7 mouse cellular contexts compared by ENCODE assay signal in genomic region chr1:62591296-62592031, GRCm38 (mm10).
DNase-seq lines count a peak whose midpoint lies in the region; ATAC-seq lines count a peak whose summit lies in the region.

No protein-coding gene starts in this region.

- DNase-seq in kidney, postnatal 10 days = peak; percentile 61
- peak; percentile 46 for DNase-seq in testis, postnatal 10 days (ENCODE audit: low spot score)
- DNase-seq in ovary, postnatal 10 days (ENCODE audit: low spot score) = no peak
- DNase-seq in right cerebral cortex, postnatal 25 days = no peak

- no peak overlapping the region for H3K9ac ChIP-seq in midbrain, embryonic 13.5 days (replicated peaks)
- H3K9ac ChIP-seq in midbrain, embryonic 15.5 days = no peak overlapping the region
- no peak overlapping the region for H3K9ac ChIP-seq in heart, embryonic 11.5 days (ENCODE audit: low read depth, low read length)

- peaks cover 15% of the 10 kb centered on the region for H3K4me1 ChIP-seq in midbrain, embryonic 13.5 days (replicated peaks)
- H3K4me1 ChIP-seq in midbrain, embryonic 15.5 days = peaks cover 6% of the 10 kb centered on the region
- peaks cover 11% of the 10 kb centered on the region for H3K4me1 ChIP-seq in heart, embryonic 11.5 days (ENCODE audit: control insufficient read depth, insufficient read depth, low read length)

- H3K4me2 ChIP-seq in midbrain, embryonic 13.5 days (replicated peaks) = no peak overlapping the region
- no peak overlapping the region for H3K4me2 ChIP-seq in midbrain, embryonic 15.5 days
- H3K4me2 ChIP-seq in heart, embryonic 11.5 days = no peak overlapping the region

- no peaks in the 10 kb centered on the region for H3K9me3 ChIP-seq in midbrain, embryonic 13.5 days
- no peaks in the 10 kb centered on the region for H3K9me3 ChIP-seq in midbrain, embryonic 15.5 days
- H3K9me3 ChIP-seq in heart, embryonic 11.5 days (replicated peaks; ENCODE audit: control insufficient read depth, low read length) = no peaks in the 10 kb centered on the region

- peak; percentile 69 for ATAC-seq in midbrain, embryonic 13.5 days
- no peak for ATAC-seq in midbrain, embryonic 15.5 days (replicated peaks)
- ATAC-seq in heart, embryonic 11.5 days (replicated peaks; ENCODE audit: insufficient number of reproducible peaks, low FRiP score, low TSS enrichment) = peak; percentile 35; the same call in 1 of the 2 replicates

- peak overlapping the region; percentile 27 for H3K27ac ChIP-seq in midbrain, embryonic 13.5 days
- H3K27ac ChIP-seq in midbrain, embryonic 15.5 days = no peak overlapping the region
- H3K27ac ChIP-seq in heart, embryonic 11.5 days (ENCODE audit: low read depth, low read length) = no peak overlapping the region

- no peaks in the 10 kb centered on the region for H3K27me3 ChIP-seq in midbrain, embryonic 13.5 days
- no peaks in the 10 kb centered on the region for H3K27me3 ChIP-seq in midbrain, embryonic 15.5 days (replicated peaks)
- H3K27me3 ChIP-seq in heart, embryonic 11.5 days (ENCODE audit: control insufficient read depth, insufficient read depth, low read length) = no peaks in the 10 kb centered on the region

- H3K36me3 ChIP-seq in midbrain, embryonic 13.5 days = no peaks in the 10 kb centered on the region
- H3K36me3 ChIP-seq in midbrain, embryonic 15.5 days (replicated peaks) = no peaks in the 10 kb centered on the region
- no peaks in the 10 kb centered on the region for H3K36me3 ChIP-seq in heart, embryonic 11.5 days (ENCODE audit: control insufficient read depth, insufficient read depth, low read length)

- WGBS in midbrain, embryonic 13.5 days = 43% methylated on average over 6 of the region's 6 CpGs
- WGBS in midbrain, embryonic 15.5 days = 53% methylated on average over 6 of the region's 6 CpGs
- 45% methylated on average over 6 of the region's 6 CpGs for WGBS in heart, embryonic 11.5 days (ENCODE audit: insufficient replicate concordance)

- H3K4me3 ChIP-seq in midbrain, embryonic 13.5 days (replicated peaks) = no peak overlapping the region
- no peak overlapping the region for H3K4me3 ChIP-seq in midbrain, embryonic 15.5 days
- H3K4me3 ChIP-seq in heart, embryonic 11.5 days (ENCODE audit: low read depth, low read length) = no peak overlapping the region

Comparison
In these comparisons a context has a peak if more than half of its experiments do, and no peak if none do; other contexts are left out.
1. DNase-seq: peak in kidney, postnatal 10 days (single experiment) and testis, postnatal 10 days (single experiment); none in ovary, postnatal 10 days (single experiment) and right cerebral cortex, postnatal 25 days (single experiment).